10 mouse cellular contexts compared by ENCODE assay signal in the genomic region with DNA sequence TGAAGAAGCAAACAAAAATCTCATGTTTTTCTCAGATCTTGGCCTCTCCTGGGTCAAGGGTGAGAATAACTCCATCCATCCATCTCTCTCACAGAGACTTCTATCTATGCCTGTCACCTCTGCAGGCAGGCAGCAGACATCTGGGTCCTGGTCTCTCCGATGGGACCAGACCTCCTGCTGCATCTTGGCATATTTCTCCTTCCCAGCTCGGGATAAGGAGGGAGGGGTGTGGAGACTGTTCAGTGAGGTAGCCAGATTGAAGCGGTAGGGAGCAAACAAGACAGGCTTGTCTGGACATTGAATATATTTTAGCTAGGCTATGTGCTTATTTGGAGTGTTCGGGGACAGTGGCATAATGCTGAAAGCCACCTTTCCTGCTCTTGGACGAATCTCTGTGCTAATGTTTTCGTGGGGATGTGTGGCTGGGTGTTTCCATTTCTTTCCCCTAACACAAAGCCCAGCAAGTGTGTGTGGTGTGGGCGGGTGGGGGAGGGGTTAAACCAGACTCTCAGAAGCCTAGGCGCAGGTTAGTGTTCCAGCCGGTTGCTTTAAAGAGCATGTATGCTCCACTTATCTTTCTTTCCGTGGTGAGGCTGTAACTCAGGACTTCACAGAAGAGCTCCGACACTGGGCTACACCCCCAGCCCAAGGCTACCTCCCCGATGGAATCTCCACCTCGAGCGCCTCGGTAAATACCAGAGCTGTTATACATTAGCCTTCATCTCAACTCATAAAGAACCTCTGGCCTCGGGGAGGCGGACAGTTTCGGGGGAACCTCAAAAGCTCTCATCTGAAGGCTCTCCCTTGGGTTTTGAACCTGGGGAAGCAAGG. TPM values are rescaled to one million over a fixed set of nuclear protein-coding genes. Genes with fewer than 3 reads are reported as not detected.
DNase-seq lines count a peak whose midpoint lies in the region; ATAC-seq lines count a peak whose summit lies in the region.
"Had no signal": no experiment of that assay in that cellular context is flagged by ENCODE, and none has a peak within 500 bp of the region (broad histone marks: within the 10 kb centered on the region; RNA-seq: fewer than 3 reads in every experiment).

No protein-coding gene starts in this region.

- H3K4me2 ChIP-seq in forebrain, embryonic 14.5 days (ENCODE audit: low read length), result no peak overlapping the region
- no peak overlapping the region for H3K4me2 ChIP-seq in forebrain, embryonic 15.5 days (replicated peaks)
- peak overlapping the region; percentile 22 for H3K4me2 ChIP-seq in lung, embryonic 15.5 days
- H3K4me2 ChIP-seq in intestine, embryonic 16.5 days (ENCODE audit: low read depth, low read length), result peak overlapping the region; percentile 26
- H3K4me2 ChIP-seq in stomach, embryonic 14.5 days (replicated peaks; ENCODE audit: low read depth, low read length), result no peak overlapping the region
- H3K4me2 ChIP-seq: liver, embryonic 12.5 days had no signal

- no peak for DNase-seq in forebrain, embryonic 14.5 days (ENCODE audit: low spot score)
- no peak for DNase-seq in lung, adult 18-20 months
- no peak for DNase-seq in spleen, postnatal 14 days (ENCODE audit: low spot score in 2 of 2)
- no peak for DNase-seq in layer of hippocampus, adult 9-11 months
- DNase-seq: cerebellum, postnatal 36 days had no signal

- ATAC-seq in forebrain, embryonic 14.5 days, result peak; percentile 36; the same call in 1 of the 2 replicates
- ATAC-seq in forebrain, embryonic 15.5 days (replicated peaks), result no peak
- peak; percentile 8; the same call in 1 of the 2 replicates for ATAC-seq in lung, embryonic 15.5 days (ENCODE audit: borderline replicate concordance, extremely low read depth, low FRiP score, low TSS enrichment)
- peak; percentile 69 for ATAC-seq in intestine, embryonic 16.5 days
- ATAC-seq in stomach, embryonic 14.5 days (ENCODE audit: insufficient number of reproducible peaks, insufficient read depth, low FRiP score, low read depth), result peak; percentile 73
- ATAC-seq: liver, embryonic 12.5 days had no signal

- no peaks in the 10 kb centered on the region for H3K36me3 ChIP-seq in forebrain, embryonic 14.5 days (ENCODE audit: control insufficient read depth, insufficient read depth, low read length)
- H3K36me3 ChIP-seq in forebrain, embryonic 15.5 days, result no peaks in the 10 kb centered on the region
- H3K36me3 ChIP-seq in lung, embryonic 15.5 days, result no peaks in the 10 kb centered on the region
- no peaks in the 10 kb centered on the region for H3K36me3 ChIP-seq in intestine, embryonic 16.5 days (ENCODE audit: control insufficient read depth, insufficient read depth, low read length)
- H3K36me3 ChIP-seq in stomach, embryonic 14.5 days (ENCODE audit: control insufficient read depth, insufficient read depth, low read length), result no peaks in the 10 kb centered on the region
- H3K36me3 ChIP-seq: liver, embryonic 12.5 days had no signal

- no peaks in the 10 kb centered on the region for H3K27me3 ChIP-seq in forebrain, embryonic 14.5 days (replicated peaks; ENCODE audit: control insufficient read depth, insufficient read depth, low read length)
- H3K27me3 ChIP-seq in forebrain, embryonic 15.5 days, result no peaks in the 10 kb centered on the region
- H3K27me3 ChIP-seq in lung, embryonic 15.5 days, result no peaks in the 10 kb centered on the region
- H3K27me3 ChIP-seq in intestine, embryonic 16.5 days (replicated peaks; ENCODE audit: control insufficient read depth, insufficient read depth, low read length), result no peaks in the 10 kb centered on the region
- no peaks in the 10 kb centered on the region for H3K27me3 ChIP-seq in stomach, embryonic 14.5 days (ENCODE audit: control insufficient read depth, insufficient read depth, low read length)
- H3K27me3 ChIP-seq: liver, embryonic 12.5 days had no signal

- WGBS in forebrain, embryonic 14.5 days, result 22% methylated on average over 18 of the region's 18 CpGs
- 28% methylated on average over 18 of the region's 18 CpGs for WGBS in forebrain, embryonic 15.5 days
- 19% methylated on average over 18 of the region's 18 CpGs for WGBS in lung, embryonic 15.5 days
- 19% methylated on average over 18 of the region's 18 CpGs for WGBS in intestine, embryonic 16.5 days
- WGBS in stomach, embryonic 14.5 days, result 21% methylated on average over 18 of the region's 18 CpGs

- peaks cover 20% of the 10 kb centered on the region for H3K4me1 ChIP-seq in forebrain, embryonic 14.5 days (ENCODE audit: control insufficient read depth, insufficient read depth, low read length)
- peaks cover 25% of the 10 kb centered on the region for H3K4me1 ChIP-seq in forebrain, embryonic 15.5 days
- peaks cover 51% of the 10 kb centered on the region for H3K4me1 ChIP-seq in lung, embryonic 15.5 days
- H3K4me1 ChIP-seq in intestine, embryonic 16.5 days (ENCODE audit: control insufficient read depth, insufficient read depth, low read length), result peaks cover 19% of the 10 kb centered on the region
- peaks cover 11% of the 10 kb centered on the region for H3K4me1 ChIP-seq in stomach, embryonic 14.5 days (ENCODE audit: control insufficient read depth, insufficient read depth, low read length)

- no peak overlapping the region for H3K27ac ChIP-seq in forebrain, embryonic 14.5 days (ENCODE audit: low read depth, low read length)
- H3K27ac ChIP-seq in forebrain, embryonic 15.5 days (replicated peaks), result no peak overlapping the region
- peak overlapping the region; percentile 49 for H3K27ac ChIP-seq in lung, embryonic 15.5 days
- H3K27ac ChIP-seq in intestine, embryonic 16.5 days (ENCODE audit: low read length), result peak overlapping the region; percentile 14; the same call in 1 of the 2 replicates
- no peak overlapping the region for H3K27ac ChIP-seq in stomach, embryonic 14.5 days (ENCODE audit: low read length)
- H3K27ac ChIP-seq: liver, embryonic 12.5 days had no signal

- no peak overlapping the region for H3K9ac ChIP-seq in forebrain, embryonic 14.5 days (ENCODE audit: low read length)
- no peak overlapping the region for H3K9ac ChIP-seq in forebrain, embryonic 15.5 days (replicated peaks)
- no peak overlapping the region for H3K9ac ChIP-seq in lung, embryonic 15.5 days
- peak overlapping the region; percentile 11; the same call in 1 of the 2 replicates for H3K9ac ChIP-seq in intestine, embryonic 16.5 days (ENCODE audit: low read depth, low read length)
- no peak overlapping the region for H3K9ac ChIP-seq in stomach, embryonic 14.5 days (replicated peaks; ENCODE audit: low read depth, low read length)
- H3K9ac ChIP-seq: liver, embryonic 12.5 days had no signal

- H3K4me3 ChIP-seq in forebrain, embryonic 14.5 days (ENCODE audit: low read depth, low read length), result no peak overlapping the region
- no peak overlapping the region for H3K4me3 ChIP-seq in forebrain, embryonic 15.5 days
- no peak overlapping the region for H3K4me3 ChIP-seq in lung, embryonic 15.5 days
- no peak overlapping the region for H3K4me3 ChIP-seq in intestine, embryonic 16.5 days (ENCODE audit: low read length)
- H3K4me3 ChIP-seq in stomach, embryonic 14.5 days (ENCODE audit: low read depth, low read length), result no peak overlapping the region
- H3K4me3 ChIP-seq: liver, embryonic 12.5 days had no signal

- no peaks in the 10 kb centered on the region for H3K9me3 ChIP-seq in forebrain, embryonic 14.5 days (replicated peaks; ENCODE audit: control insufficient read depth, low read length)
- no peaks in the 10 kb centered on the region for H3K9me3 ChIP-seq in forebrain, embryonic 15.5 days
- H3K9me3 ChIP-seq in lung, embryonic 15.5 days, result no peaks in the 10 kb centered on the region
- no peaks in the 10 kb centered on the region for H3K9me3 ChIP-seq in intestine, embryonic 16.5 days (ENCODE audit: control insufficient read depth, low read length)
- H3K9me3 ChIP-seq in stomach, embryonic 14.5 days (ENCODE audit: control insufficient read depth, low read depth, low read length), result no peaks in the 10 kb centered on the region
- H3K9me3 ChIP-seq: liver, embryonic 12.5 days had no signal

RNA-seq across cellular contexts. Expression of gene Rfx8, which starts 18.4 kb away (rescaled TPM):
- 0.19 and 0.32 TPM in 2 replicates for polyA plus RNA-seq in forebrain, embryonic 14.5 days (2014; fragmentation: Nextera tagmentation; extraction: Ambion mirVana)
- polyA plus RNA-seq in forebrain, embryonic 15.5 days (2015; fragmentation: Nextera tagmentation; extraction: Ambion mirVana), result 0.11 TPM in 1 of 2 replicates, not detected in the other
- polyA plus RNA-seq in lung, embryonic 15.5 days (2015; fragmentation: Nextera tagmentation; extraction: Ambion mirVana), result 0.58 and 0.67 TPM in 2 replicates
- polyA plus RNA-seq in intestine, embryonic 16.5 days (2015; fragmentation: Nextera tagmentation; extraction: Ambion mirVana), result 0.18 TPM in 1 of 2 replicates, not detected in the other
- 0.27 and 0.88 TPM in 2 replicates for polyA plus RNA-seq in stomach, embryonic 14.5 days (2014; fragmentation: Nextera tagmentation; extraction: Ambion mirVana)

RNA-seq across cellular contexts. Expression of gene Creg2, which starts 51.2 kb away (rescaled TPM):
- polyA plus RNA-seq in forebrain, embryonic 14.5 days (2014; fragmentation: Nextera tagmentation; extraction: Ambion mirVana), result 0.65 and 0.80 TPM in 2 replicates
- polyA plus RNA-seq in forebrain, embryonic 15.5 days (2015; fragmentation: Nextera tagmentation; extraction: Ambion mirVana), result 1.1 and 1.5 TPM in 2 replicates
- polyA plus RNA-seq in lung, embryonic 15.5 days (2015; fragmentation: Nextera tagmentation; extraction: Ambion mirVana), result 0.05 and 0.06 TPM in 2 replicates
- polyA plus RNA-seq in intestine, embryonic 16.5 days (2015; fragmentation: Nextera tagmentation; extraction: Ambion mirVana), result 0.18 and 0.22 TPM in 2 replicates
- polyA plus RNA-seq in stomach, embryonic 14.5 days (2014; fragmentation: Nextera tagmentation; extraction: Ambion mirVana), result 0.29 and 0.35 TPM in 2 replicates
- polyA plus RNA-seq: liver, embryonic 12.5 days had no signal

Comparison
In these comparisons a context has a peak if more than half of its experiments do, and no peak if none do; other contexts are left out.
1. H3K27ac ChIP-seq: peak in lung, embryonic 15.5 days (single experiment) and intestine, embryonic 16.5 days (single experiment); none in forebrain, embryonic 14.5 days (single experiment), forebrain, embryonic 15.5 days (single experiment) and stomach, embryonic 14.5 days (single experiment).
2. H3K4me2 ChIP-seq: peak in lung, embryonic 15.5 days (single experiment) and intestine, embryonic 16.5 days (single experiment); none in forebrain, embryonic 14.5 days (single experiment), forebrain, embryonic 15.5 days (single experiment) and stomach, embryonic 14.5 days (single experiment).